Mouse (Mus musculus) right cerebral cortex, postnatal 25 days (tissue): ENCODE measurements at regions not wholly inside any gene's neighbourhood (a gene's known extent, or its start where the extent isn't known, plus 50 kb on each side); places are given as distances from the start of the nearest gene placed in this dataset.

Source experiments
- DNase-seq: peaks from one replicate; pipeline ENCODE4 v3.0.0; 2022

- DNase-seq: no peak
Observed at GRCm38 (mm10) chr2:172094159-172094558, 50.9 kb upstream of the Cbln4 start.

DNA sequence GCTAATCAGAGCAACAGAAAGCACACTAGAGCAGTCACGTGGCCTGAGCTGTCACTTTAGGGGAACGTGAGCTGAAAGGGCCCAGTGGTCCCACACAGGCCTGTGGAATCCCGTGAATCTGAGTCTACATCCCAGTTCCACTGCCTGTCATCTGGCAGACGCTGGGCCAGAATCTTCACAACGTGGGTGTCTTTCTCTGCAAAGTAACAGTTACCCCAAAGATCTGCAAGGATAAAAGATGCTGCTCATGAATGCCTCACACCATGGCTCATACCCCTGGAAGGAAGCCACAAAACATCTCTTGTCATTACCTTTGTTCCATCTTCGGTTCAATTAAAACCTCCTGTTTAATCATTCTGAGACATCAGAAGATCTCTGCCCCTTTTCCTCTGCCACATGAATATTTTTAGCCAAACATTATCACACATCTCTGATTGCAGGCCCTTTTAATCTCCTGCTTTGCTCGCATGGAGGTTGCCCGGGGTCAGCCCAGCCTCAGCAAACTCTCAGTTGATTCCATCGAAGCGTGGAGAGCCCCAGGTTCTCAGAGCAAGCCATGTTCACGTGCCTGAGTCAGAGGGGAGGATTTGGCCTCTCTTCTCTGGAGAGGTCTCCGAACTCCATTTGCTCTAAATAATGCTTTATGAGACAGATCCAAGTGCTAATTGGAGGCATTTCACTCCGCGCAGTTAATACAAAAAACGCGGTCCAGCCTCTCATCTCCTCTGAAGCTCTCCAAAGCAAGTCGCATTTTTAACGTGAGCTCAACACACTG, 60.8 kb upstream of the Cbln4 start:
- DNase-seq: peak; percentile 23

DNA sequence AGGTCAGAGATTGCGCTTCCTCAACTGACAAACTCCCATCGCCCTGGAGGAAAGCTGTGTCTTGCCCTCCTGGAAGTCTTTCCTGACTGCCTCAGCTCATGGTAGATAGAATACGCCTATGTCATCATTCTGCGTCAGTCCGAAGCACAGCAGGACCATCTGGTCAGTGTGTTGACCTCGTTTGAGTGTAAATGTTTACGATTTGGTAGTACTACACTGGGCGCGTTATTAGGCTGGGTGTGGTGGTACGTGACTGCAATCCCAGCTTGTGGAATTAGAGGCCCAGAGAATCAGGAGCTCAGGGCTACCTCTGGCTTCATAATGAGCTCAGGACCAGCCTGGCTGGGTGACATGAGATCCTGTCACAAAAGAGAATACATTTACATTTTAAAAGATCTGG, 62.0 kb upstream of the Cbln4 start:
- no peak for DNase-seq

DNA sequence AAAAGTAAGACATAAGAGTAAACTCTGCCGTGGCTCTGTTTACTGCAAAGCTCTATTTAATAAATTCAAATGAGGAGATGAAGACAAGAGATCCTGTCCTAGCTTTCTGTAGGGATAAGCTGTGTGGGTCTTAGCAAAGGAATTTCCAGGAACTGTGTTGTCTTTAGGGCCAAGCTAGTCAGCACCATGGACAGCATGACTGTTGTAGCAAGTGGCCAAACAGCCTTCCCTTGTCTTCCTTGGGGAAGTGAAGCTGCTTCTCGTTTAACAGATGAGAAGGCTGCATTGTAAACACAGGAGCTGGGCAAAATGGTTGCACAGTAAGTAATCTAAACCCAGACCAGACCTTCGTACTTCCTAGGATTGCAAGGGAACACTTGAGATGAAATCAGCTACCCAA, 67.4 kb upstream of the Cbln4 start:
- DNase-seq: no peak

DNA sequence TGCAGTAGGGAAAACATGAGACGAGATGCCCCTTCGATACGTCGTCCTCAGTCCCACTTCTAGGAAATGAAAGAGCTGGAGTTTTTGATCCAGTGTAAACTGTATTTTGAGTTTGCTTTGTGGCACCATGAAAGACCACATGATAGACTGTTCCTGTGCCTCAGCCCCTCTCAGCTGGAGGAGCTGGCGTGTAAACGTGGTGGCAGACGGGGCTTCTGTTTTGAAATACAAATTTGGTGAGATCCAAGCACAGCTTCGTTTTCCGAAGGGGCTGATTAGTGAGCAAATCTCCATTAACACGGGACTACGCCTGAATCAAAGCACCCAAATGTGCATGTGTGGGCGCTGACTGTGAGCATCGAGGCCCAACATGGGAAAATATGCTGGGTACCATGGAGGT, 70.4 kb upstream of the Cbln4 start:
- DNase-seq: no peak

DNA sequence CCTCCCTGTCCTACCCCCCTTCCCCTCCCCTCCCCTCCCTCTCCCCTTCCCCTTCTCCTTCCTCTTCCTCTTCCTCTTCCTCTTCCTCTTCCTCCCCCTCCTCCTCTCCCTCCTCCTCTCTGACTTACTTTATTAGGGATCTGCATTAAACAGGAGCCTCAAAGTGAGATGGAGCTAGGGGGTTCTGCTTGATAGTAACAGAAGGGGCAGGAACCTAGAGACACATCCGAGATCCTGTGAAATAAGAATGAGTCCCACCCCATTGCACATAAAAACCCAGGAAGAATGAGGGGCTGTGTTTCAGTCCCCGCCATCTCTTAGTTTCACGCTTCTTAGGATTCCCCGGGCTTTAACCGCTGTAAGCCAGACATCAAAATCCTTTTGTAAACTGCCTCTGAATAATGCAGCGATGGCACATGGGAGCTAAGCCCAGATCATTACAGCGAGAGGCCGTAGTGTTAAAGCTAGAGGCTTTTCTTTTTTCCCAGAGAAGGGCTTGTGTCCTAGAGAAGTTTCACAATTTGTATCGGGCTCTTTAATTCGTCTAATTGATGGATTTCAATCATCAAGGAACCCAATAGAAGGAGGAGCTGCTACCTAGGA, 72.4 kb upstream of the Cbln4 start:
- no peak for DNase-seq

DNA sequence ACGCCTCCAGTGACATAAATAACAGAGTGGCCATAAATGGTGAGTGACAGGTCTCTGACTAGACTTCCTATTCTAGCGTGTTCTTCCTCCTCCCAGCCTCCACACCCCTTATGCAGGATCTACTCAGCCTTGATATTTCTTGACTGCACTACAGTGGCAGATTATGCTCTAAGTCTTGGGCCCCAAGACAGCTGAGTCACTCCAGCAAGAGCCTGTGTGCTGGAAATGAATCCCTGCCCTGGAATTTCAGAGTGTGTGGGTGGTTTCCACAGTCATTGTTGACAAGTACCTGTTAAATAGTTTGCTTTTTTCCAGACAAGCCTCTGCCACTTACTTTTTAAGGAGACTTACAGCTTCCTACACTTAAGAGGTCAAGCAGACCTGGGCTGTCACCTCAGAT, 84.3 kb upstream of the Cbln4 start:
- DNase-seq: no peak

GRCm38 (mm10) chr2:172131232-172131631, 88.0 kb upstream of the Cbln4 start:
- peak; percentile 52 for DNase-seq

GRCm38 (mm10) chr2:172132623-172133332, 89.5 kb upstream of the Cbln4 start:
- peak; percentile 42 for DNase-seq

DNA sequence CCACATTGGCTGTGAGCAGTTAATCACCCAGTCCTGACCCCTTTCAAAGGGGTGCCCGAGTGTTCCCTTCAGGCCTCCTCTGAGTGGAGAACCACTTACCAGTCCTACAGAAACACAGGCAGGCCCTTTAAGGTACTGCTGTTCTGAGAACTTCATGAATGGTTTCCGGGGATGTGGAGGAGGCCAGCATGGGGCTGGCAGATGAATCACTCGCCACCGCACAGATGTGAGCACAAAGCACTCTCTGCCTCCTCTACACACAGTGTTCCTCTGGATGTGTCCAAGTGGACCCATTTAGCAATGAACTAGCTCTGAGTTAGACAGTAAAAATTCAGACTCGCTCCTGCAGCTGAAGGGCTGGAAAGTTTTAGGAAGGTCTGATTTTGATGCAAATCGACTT, 96.8 kb upstream of the Cbln4 start:
- DNase-seq: peak; percentile 69

DNA sequence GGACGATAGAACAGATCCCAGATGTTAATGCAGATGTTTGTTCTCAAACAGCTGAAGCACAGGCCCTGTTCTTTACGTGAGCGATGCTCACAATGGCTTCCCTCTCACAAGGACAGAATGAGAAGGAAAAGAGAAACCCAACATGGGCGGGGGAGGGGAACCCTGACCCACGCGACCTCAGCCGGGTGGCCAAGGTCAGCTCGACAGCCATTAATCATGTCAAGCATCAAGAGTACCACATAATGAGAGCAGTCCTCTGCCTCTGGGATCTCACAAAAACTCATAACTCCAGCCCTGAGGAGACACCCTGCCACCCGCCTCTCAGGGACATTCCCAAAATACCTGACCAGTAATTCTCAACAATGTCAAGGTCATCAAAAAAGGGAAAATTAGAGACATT, 100.0 kb upstream of the Cbln4 start:
- no peak for DNase-seq

DNA sequence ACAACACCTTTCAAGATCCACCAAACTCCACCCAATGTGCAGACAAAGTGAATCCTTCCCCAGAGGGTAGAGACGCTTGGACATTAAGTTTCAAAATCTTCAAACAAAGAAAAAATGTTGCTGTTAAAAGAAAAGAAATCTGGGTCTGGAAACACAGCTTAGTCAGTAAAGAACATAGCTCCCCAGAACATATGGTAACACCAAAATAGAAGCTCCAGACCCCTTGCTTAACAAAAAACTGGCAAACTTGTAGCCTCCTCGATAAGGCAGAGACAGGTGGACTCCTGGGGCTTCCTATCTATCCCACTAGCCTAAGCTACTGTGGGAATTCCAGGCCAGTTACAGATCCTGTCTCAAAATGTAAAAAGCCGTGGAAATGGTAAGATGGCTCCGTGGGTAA, 99.6 kb upstream of the Mc3r start:
- DNase-seq: no peak

DNA sequence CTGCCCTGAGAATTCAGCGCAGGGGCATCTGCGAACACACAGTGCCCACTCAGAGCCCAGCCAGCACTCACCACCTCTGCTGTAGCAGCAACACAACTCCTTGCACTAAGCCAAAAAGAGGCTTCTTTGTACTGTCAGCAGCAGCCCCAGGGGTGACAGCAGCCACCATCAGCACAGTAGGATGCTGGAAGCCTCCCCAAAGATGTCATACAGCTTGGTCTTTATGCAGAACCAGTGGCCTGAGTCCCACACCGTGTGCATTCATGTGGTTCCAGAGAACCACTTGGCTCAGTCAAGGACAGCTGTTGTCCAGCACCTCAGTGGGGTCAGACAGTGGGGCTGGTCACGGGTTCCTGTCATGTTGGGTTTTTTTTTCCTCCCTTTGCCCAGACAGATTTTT, 98.6 kb upstream of the Mc3r start:
- DNase-seq: no peak

DNA sequence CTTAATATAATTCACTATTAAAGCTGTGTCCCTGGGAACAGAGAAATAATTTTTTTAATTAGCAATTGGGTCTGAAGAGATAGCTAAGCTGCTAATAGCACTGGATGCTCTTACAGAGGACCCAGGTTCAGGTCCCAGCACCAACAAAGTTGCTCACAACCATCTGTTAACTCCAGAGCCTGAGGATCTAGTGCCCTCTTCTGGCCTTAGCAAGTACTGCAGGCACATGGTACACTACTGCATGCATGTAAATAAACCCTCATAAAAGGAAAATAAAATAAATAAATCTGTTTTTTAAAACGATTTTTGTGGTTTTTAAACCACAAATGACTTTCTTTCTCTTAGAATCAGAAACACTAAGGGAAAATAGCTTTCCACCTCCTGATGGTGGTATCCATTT, 97.4 kb upstream of the Mc3r start:
- DNase-seq: no peak

DNA sequence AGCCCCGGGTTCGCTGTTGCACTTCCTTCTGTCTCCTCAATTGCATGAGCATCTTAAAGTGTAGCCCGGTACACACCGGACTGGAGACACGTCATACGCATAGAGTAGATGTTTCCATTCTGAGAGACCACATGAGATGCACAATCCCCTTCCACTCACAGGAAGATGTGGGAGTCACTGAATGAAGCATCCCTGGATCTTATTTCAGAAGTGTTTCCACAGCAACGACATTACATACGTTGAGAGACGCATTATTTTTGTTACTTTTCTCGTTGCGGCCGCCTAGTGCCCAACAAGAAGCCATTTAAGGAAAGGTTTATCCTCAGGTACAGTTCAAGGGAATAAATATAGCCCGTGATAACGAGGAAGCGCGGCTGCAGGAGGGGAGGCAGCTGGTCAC, 88.4 kb upstream of the Mc3r start:
- peak; percentile 33 for DNase-seq

DNA sequence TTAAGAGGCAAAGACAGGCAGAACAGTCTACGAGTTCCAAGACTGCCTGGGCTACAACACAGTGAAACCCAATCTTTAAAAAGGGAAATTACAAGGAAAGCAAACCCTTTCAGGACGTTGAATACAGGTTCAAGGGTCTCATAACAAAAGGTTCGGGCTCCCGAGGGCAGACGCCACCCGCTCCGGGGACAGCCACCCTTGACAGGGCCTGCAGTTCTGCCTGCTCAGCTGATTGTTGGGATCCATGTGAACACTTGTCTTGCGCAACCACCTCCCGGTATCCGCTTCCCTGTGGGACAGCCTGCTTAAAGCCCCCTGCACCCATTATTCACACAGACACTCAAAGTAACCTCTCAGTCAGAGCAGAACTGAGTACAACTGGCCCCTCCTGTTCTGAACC, 70.9 kb upstream of the Mc3r start:
- no peak for DNase-seq

GRCm38 (mm10) chr2:172179301-172179700, 69.0 kb upstream of the Mc3r start:
- DNase-seq: no peak

- DNase-seq: no peak
Observed at GRCm38 (mm10) chr2:172197746-172198145, 50.5 kb upstream of the Mc3r start.
